Mouse (Mus musculus) layer of hippocampus, adult 9-10 months (tissue): ENCODE results near the gene Fkbp7.

ENCODE experiments used
- DNase-seq: peaks from one replicate; pipeline ENCODE4 v3.0.0; 2022; ENCODE audit warnings: low spot score

Gene Fkbp7

GRCm38 (mm10) chr2:76672966-76673392, at the start of gene Fkbp7:
Gene Fkbp7 (minus strand): TSS chr2:76673116.
- peak; percentile 87 for DNase-seq

DNA sequence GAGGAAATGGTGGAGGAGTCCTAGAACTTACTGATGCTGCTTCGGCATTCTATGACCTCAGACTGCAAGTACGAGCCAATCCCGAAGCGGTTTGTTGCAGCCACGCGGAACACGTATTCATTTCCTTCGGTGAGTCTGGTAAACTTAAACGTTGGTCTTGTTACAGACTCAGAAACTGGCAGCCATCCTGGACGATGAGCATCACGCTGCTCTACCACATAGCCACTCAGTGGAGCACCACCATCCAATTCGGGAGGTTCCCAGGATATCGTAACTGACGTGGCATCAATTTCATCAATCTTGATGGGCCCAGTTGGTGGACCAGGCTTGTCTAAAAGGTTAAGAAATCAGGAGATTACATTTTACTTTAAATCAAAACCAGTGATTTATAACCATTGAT, 46.7 kb upstream of the Fkbp7 start:
- no peak for DNase-seq

DNA sequence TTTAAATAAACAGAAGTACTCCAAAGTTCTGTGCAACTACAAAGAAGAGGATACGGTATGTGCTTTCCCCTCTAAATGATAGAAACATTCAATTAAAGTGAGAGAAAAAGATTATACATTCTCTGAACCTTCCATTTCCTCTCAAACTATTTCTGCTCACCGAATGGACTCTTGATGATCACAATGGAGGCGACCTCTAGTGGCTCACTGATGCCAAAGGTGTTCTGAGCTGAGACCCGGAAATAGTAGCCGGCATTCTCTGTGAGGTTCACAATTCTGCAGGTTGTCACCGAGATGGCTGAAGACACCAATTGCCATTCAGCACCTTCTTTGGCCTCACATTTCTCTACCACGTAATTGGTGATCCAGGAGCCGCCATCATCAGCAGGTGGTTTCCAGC, 42.1 kb upstream of the Fkbp7 start:
- no peak for DNase-seq

- no peak for DNase-seq
Measured at GRCm38 (mm10) chr2:76708512-76708911, 35.6 kb upstream of the Fkbp7 start.

DNA sequence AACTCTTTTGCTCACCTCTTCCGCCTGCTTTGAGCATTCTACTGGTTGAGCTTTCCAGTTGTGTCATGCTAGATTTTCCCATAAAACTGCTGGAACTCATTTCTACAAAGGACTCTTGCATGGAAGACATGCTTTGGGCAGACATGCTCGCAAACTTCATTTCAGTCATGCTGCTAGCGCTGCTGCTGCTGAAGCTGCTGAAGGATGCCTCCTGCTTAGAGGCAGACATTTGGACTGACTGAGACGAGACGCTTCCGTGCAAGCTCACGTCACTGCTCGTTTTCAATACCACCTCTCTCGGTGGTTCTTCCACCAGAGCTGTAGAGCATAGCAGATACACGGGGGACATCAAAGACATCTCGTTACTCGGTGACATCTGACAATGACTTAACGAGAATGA, 32.7 kb upstream of the Fkbp7 start:
- no peak for DNase-seq

DNA sequence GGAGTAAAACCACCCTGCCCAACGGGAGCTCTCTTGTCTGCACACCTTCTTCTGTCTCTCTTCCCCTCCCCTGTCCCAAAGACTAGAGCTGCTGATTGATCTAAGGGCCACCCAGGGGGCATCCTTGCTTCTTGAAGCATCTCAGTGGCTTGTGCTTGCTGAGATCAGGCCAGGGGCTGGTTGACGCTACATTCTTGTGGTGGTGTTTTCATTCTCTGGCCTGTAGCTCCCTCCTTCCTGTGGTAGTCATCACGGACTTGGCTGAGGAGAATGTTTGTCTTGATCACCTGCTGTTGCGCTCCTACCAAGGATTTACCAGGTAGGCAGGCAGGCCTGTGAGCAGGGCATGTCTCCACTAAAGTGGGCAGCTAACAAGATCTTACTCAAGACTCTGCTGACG, 29.8 kb upstream of the Fkbp7 start:
- DNase-seq = no peak

GRCm38 (mm10) chr2:76702188-76702587, 29.3 kb upstream of the Fkbp7 start:
- DNase-seq = no peak

DNA sequence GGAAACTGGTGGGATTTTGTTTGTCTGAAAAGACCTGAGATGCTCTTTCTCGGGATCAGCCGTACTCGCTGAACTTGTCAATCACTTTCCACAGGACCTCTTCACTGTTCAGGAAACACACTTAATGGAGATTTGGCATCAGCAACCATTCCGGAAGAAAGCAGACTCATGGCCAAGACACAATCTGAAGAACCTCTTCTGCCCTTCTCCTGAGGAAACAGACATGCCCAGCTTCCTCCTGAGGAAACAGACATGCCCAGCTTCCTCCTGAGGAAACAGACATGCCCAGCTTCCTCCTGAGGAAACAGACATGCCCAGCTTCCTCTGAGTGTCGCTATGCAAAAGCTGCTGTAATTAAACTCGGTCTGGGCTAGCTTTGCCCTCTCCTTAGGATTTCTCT, 22.4 kb upstream of the Fkbp7 start:
- DNase-seq = no peak

DNA sequence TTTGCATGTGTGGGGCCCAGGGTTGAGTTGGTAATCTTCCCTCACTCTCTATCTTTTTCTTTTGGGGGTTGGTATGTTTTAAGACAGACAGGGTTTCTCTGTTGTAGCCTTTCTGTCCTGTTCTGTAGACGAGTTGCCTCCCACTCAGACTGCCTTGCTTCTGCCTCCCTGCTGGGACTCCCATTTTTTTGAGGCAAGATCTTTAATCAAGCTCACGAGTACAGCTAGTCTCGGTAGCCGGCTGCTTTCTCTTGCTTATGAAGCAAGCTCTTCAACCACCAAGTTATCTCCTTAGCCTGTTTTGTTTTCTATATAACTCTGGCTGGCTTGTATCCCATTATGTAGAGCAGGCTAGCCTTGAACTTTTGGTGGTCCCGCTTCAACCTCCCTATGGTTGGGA, 20.8 kb upstream of the Fkbp7 start:
- DNase-seq = no peak

- DNase-seq = no peak
Measured at GRCm38 (mm10) chr2:76690436-76691204, 17.7 kb upstream of the Fkbp7 start.

DNA sequence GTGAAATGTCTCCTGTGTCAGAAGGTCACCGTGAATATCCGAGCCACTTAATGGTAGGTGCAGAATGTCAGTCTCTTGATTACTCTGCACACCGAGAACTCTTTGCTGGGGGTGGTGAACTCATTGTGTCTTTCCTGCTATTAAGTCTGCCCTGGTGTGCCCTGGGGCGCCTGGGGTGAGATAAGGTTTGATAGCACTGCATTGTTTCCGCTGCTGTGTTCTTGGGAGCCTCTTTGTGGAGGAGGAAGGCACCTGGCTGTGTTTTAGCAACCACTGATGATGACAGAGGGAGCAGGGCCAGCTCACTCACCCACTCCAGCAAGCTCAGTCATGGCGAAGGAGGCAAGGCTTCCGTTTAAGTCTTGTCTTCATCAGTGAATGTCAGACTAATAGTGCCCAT, 15.2 kb upstream of the Fkbp7 start:
- DNase-seq = no peak

DNA sequence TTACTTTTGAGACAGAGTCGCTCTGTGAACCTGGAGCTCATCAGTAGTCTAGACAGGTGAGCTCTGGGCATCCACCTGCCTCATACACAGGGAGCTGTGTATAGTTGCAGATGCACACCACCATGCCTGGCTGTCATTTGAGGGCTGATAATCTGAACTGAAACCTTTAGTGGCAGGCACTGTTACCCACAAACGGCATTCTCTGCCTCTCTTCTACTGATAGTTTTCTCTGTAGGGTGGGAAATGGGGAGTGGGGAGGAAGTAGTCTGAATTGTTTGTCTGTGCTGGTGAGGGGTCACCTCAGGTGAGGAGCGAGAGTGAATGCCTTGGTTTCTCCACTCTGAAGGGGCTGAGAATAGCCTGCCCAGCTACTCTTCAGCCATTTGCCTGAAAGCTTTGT, 14.7 kb upstream of the Fkbp7 start:
- no peak for DNase-seq

DNA sequence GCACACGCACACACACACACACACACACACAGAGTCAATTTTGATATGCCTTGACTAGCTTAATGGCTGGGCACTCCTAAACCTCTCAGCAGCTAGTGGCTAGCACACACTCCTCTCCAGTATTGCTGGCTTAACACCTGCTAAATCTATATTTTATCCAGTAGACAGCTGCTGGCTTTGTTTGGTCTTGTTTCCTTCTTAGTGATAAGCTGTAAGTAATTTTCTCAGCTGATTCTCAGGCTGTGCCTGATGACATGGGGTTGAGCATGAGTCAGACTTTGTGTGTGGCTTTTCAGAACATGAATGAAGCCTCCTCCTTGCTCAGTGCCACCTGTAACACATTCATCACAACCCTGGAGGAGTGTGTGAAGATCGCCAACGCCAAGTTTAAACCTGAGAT, 14.1 kb upstream of the Fkbp7 start:
- DNase-seq = no peak

- DNase-seq = no peak
Measured at GRCm38 (mm10) chr2:76682301-76682700, 9.4 kb upstream of the Fkbp7 start.

DNA sequence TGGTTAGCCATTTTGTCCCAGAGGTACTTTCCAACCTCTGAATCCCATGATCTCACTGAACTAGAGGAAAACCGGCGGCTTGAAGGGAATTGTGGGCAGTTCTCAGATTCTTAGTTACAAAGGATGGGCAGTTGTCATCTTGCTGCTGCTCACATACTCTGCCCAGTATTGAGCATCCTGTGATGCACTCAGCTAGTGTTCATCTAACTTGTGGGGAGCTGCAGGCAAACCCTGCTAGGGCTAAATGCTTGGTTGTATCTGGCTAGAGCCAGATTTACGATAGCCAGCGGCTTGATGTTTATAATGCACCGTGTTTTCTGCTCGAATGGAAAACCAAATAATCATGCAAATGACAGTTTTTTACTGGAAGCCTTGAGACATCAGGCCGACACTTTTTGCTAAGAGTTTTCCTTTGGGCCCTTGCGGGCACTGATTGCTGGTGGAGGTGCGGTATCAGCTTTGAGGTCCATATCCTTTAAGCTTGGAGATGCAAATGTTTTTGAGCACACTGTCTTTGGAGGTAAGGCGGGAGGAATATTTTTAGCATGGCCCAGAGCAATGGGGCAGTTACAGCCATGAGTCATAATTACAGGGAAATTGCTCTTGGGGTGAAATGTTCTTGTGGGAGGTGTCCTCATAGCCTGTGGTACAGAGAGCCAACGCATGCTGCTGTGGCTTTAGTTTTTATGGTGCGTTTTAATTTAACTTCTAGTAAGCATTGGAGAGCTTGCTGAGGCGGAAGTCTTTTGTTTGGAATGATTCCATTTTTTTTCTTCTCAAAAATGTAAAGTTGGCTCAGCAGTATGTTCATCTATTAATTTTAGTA, 3.7 kb upstream of the Fkbp7 start:
- DNase-seq = no peak

- DNase-seq = no peak
Measured at GRCm38 (mm10) chr2:76675949-76676348, 3.0 kb upstream of the Fkbp7 start.

DNA sequence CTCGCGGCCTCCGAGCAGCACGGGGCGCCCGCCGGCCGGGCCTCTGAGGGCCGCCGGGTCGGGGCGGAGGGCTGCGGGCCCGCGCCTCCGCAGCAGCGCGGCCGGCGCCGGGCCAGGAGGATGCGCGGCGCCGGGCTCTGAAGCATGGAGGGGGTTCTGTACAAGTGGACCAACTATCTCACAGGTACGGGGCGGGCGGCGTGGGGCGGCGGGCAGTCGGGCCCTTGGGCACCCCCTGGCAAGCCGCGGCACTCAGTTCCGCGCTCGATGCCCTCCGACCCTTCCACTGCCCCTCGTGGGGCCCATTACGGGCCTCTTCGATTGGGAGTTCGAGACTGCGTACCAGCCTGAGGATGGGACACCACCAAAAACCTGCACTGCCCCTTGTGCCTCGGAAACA, 2.5 kb upstream of the Fkbp7 start:
- no peak for DNase-seq

GRCm38 (mm10) chr2:76674725-76675427, 2.0 kb upstream of the Fkbp7 start, which contains the start of gene Plekha3:
Gene Plekha3 (plus strand): TSS chr2:76675281.
- DNase-seq = peak; percentile 48

GRCm38 (mm10) chr2:76673472-76674081, 661 bp upstream of the Fkbp7 start:
- DNase-seq = no peak

DNA sequence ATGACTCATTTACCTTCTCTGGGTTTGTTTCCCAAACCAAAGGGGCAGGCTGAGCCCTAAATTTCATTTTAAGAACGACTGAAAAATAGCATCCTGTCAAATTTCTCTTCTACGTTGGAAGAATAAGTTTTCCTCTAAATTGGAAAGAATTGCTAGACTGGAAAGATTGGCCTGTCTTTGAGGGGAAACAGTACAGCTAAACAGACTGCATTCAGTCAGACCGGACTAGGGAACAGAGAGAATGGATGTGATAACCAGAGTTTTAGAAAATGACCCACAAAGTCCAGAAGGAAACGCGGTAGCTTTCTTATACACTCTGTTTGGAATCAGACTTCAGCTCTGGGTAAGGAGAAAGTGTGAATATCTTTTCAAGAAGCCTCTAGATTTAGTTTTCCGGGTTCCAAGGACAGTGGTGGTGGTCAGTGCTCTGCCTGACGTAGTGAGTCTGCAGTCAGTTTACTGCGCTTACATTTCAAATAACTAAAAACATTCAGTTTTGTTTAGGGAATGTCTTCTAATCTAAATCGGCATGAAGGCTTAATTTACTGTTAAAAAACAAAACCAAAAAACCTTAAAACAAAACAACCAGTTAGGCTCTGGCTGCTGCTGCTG, 676 bp downstream of the Fkbp7 start:
- DNase-seq = no peak

GRCm38 (mm10) chr2:76671641-76672040, 1.3 kb downstream of the Fkbp7 start:
- DNase-seq = no peak

DNA sequence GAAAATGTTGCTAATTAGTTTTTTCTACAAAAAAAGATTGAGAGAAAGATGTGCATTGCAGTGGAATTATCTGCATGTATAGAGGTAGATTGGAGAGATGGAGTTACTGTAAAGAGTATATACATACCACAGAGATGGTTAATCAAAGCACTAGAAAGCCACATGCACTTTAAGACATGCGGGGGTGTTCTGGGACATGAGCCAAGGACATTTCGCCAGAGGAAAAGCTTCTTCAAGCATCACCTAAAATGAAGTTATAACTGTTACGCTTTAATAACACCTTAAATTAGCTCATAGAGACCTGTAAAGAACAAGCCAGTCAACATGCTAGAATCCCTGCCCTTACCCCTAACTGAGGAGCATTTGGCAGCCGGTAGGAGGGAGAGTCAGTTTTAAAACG, 5.7 kb downstream of the Fkbp7 start:
- no peak for DNase-seq
